Mouse (Mus musculus) stomach, postnatal 0 days (tissue): ENCODE results near the gene Pira2.
"Not testable (repeated sequence)": the region's sequence is repeated elsewhere in the genome, so short reads cannot be mapped to it uniquely, and the experiment has no call there.

ENCODE experiments used
- CTCF ChIP-seq: IDR thresholded peaks from 2 replicates; pipeline ENCODE4 v1.5.1; 2016; ENCODE audit warnings: antibody characterized with exemption, low read depth, mild to moderate bottlenecking, moderate library complexity
- EP300 ChIP-seq: optimal IDR thresholded peaks from 2 replicates; pipeline ENCODE3; 2016; ENCODE audit warnings: antibody characterized with exemption

- TF ChIP-seq CTCF = peak; percentile 21; the same call in 1 of the 2 replicates
- not testable (repeated sequence) for TF ChIP-seq EP300
These were observed 32.9 kb downstream of the Pira2 start for GRCm38 (mm10) chr7:3811912-3812311.
